Mouse (Mus musculus): ENCODE results near the gene Casc3. TPM values are rescaled to one million over a fixed set of nuclear protein-coding genes. Genes with fewer than 3 reads are reported as not detected.
"Not testable (repeated sequence)": the region's sequence is repeated elsewhere in the genome, so short reads cannot be mapped to it uniquely, and the experiment has no call there.

The Casc3 gene
- polyA plus RNA-seq, 1 experiment from 2014 or later, result 36.2 TPM

- H3K4me3 ChIP-seq (ENCODE audit: low read length); H3K27me3 ChIP-seq (ENCODE audit: insufficient read depth, low read length); H3K27ac ChIP-seq (ENCODE audit: low read length); H3K9me3 ChIP-seq (ENCODE audit: low read length); H3K9ac ChIP-seq (replicated peaks; ENCODE audit: low read length); H3K4me1 ChIP-seq (ENCODE audit: insufficient read depth, low read length); H3K4me2 ChIP-seq (replicated peaks; ENCODE audit: low read depth, low read length); ATAC-seq (ENCODE audit: low FRiP score, low TSS enrichment): not testable (repeated sequence)
- peaks cover 76% of the 10 kb centered on the region for H3K36me3 ChIP-seq (ENCODE audit: insufficient read depth, low read length)
- WGBS, result 100% methylated on average over 2 of the region's 2 CpGs
These were observed 21.4 kb downstream of the Casc3 start for GRCm38 (mm10) chr11:98826071-98826470.

- Histone ChIP-seq H3K27ac (ENCODE audit: low read length) (no peak overlapping the region), H3K4me3 (ENCODE audit: low read length) (no peak overlapping the region), H3K9me3 (ENCODE audit: low read length) (no peaks in the 10 kb centered on the region), H3K36me3 (ENCODE audit: insufficient read depth, low read length) (peaks cover 74% of the 10 kb centered on the region), H3K4me2 (replicated peaks; ENCODE audit: low read depth, low read length) (no peak overlapping the region), H3K4me1 (ENCODE audit: insufficient read depth, low read length) (0 out of 2 replicates have a peak, but pooled peaks cover 3% of the 10 kb centered on the region), H3K27me3 (ENCODE audit: insufficient read depth, low read length) (no peaks in the 10 kb centered on the region), H3K9ac (replicated peaks; ENCODE audit: low read length) (no peak overlapping the region)
- no peak for ATAC-seq (ENCODE audit: low FRiP score, low TSS enrichment)
- 91% methylated on average over 2 of the region's 2 CpGs for whole genome bisulfite sequencing
These were observed 23.2 kb downstream of the Casc3 start for GRCm38 (mm10) chr11:98827877-98828276.

GRCm38 (mm10) chr11:98829091-98829775, 24.5 kb downstream of the Casc3 start:
- Histone ChIP-seq H3K4me1 (ENCODE audit: insufficient read depth, low read length) (0 out of 2 replicates have a peak, but pooled peaks cover 3% of the 10 kb centered on the region), H3K4me3 (ENCODE audit: low read length) (no peak overlapping the region), H3K9me3 (ENCODE audit: low read length) (no peaks in the 10 kb centered on the region), H3K4me2 (replicated peaks; ENCODE audit: low read depth, low read length) (no peak overlapping the region), H3K9ac (replicated peaks; ENCODE audit: low read length) (no peak overlapping the region), H3K27ac (ENCODE audit: low read length) (no peak overlapping the region), H3K27me3 (ENCODE audit: insufficient read depth, low read length) (no peaks in the 10 kb centered on the region), H3K36me3 (ENCODE audit: insufficient read depth, low read length) (peaks cover 76% of the 10 kb centered on the region)
- WGBS, result 65% methylated on average over 12 of the region's 12 CpGs
- no peak for ATAC-seq (ENCODE audit: low FRiP score, low TSS enrichment)

GRCm38 (mm10) chr11:98829875-98830274, 25.2 kb downstream of the Casc3 start:
- no peak for ATAC-seq (ENCODE audit: low FRiP score, low TSS enrichment)
- Histone ChIP-seq H3K27ac (ENCODE audit: low read length) (no peak overlapping the region), H3K9me3 (ENCODE audit: low read length) (no peaks in the 10 kb centered on the region), H3K27me3 (ENCODE audit: insufficient read depth, low read length) (no peaks in the 10 kb centered on the region), H3K4me1 (ENCODE audit: insufficient read depth, low read length) (0 out of 2 replicates have a peak, but pooled peaks cover 3% of the 10 kb centered on the region), H3K9ac (replicated peaks; ENCODE audit: low read length) (no peak overlapping the region), H3K36me3 (ENCODE audit: insufficient read depth, low read length) (peaks cover 72% of the 10 kb centered on the region), H3K4me3 (ENCODE audit: low read length) (no peak overlapping the region), H3K4me2 (replicated peaks; ENCODE audit: low read depth, low read length) (no peak overlapping the region)
- WGBS, result 57% methylated on average over 4 of the region's 4 CpGs

GRCm38 (mm10) chr11:98835296-98835695, 30.6 kb downstream of the Casc3 start:
- H3K9me3 ChIP-seq (ENCODE audit: low read length), result no peaks in the 10 kb centered on the region
- no peak overlapping the region for H3K4me2 ChIP-seq (replicated peaks; ENCODE audit: low read depth, low read length)
- no peak overlapping the region for H3K27ac ChIP-seq (ENCODE audit: low read length)
- no peak overlapping the region for H3K9ac ChIP-seq (replicated peaks; ENCODE audit: low read length)
- H3K4me3 ChIP-seq (ENCODE audit: low read length), result no peak overlapping the region
- peaks cover 32% of the 10 kb centered on the region for H3K36me3 ChIP-seq (ENCODE audit: insufficient read depth, low read length)
- H3K4me1 ChIP-seq (ENCODE audit: insufficient read depth, low read length), result peaks cover 33% of the 10 kb centered on the region
- 0 out of 2 replicates have a peak, but pooled peaks cover 3% of the 10 kb centered on the region for H3K27me3 ChIP-seq (ENCODE audit: insufficient read depth, low read length)
- no peak for ATAC-seq (ENCODE audit: low FRiP score, low TSS enrichment)
- WGBS, result 59% methylated on average over 5 of the region's 5 CpGs

- 0 out of 2 replicates have a peak, but pooled peaks cover 3% of the 10 kb centered on the region for H3K27me3 ChIP-seq (ENCODE audit: insufficient read depth, low read length)
- ATAC-seq (ENCODE audit: low FRiP score, low TSS enrichment), result no peak
- H3K4me3 ChIP-seq (ENCODE audit: low read length), result no peak overlapping the region
- H3K9me3 ChIP-seq (ENCODE audit: low read length), result no peaks in the 10 kb centered on the region
- H3K27ac ChIP-seq (ENCODE audit: low read length), result no peak overlapping the region
- 53% methylated on average over 3 of the region's 3 CpGs for WGBS
- H3K4me1 ChIP-seq (ENCODE audit: insufficient read depth, low read length), result peaks cover 33% of the 10 kb centered on the region
- H3K36me3 ChIP-seq (ENCODE audit: insufficient read depth, low read length), result peaks cover 32% of the 10 kb centered on the region
- no peak overlapping the region for H3K4me2 ChIP-seq (replicated peaks; ENCODE audit: low read depth, low read length)
- H3K9ac ChIP-seq (replicated peaks; ENCODE audit: low read length), result no peak overlapping the region
These were observed 31.0 kb downstream of the Casc3 start for GRCm38 (mm10) chr11:98835725-98836124.

- Histone ChIP-seq H3K4me1 (ENCODE audit: insufficient read depth, low read length) (peaks cover 33% of the 10 kb centered on the region), H3K4me3 (ENCODE audit: low read length) (peak overlapping the region; percentile 68), H3K27me3 (ENCODE audit: insufficient read depth, low read length) (0 out of 2 replicates have a peak, but pooled peaks cover 3% of the 10 kb centered on the region), H3K9me3 (ENCODE audit: low read length) (no peaks in the 10 kb centered on the region), H3K4me2 (replicated peaks; ENCODE audit: low read depth, low read length) (peak overlapping the region; percentile 100), H3K36me3 (ENCODE audit: insufficient read depth, low read length) (peaks cover 30% of the 10 kb centered on the region), H3K9ac (replicated peaks; ENCODE audit: low read length) (no peak overlapping the region), H3K27ac (ENCODE audit: low read length) (no peak overlapping the region)
- WGBS, result 29% methylated on average over 7 of the region's 7 CpGs
- no peak for ATAC-seq (ENCODE audit: low FRiP score, low TSS enrichment)
These were observed 31.4 kb downstream of the Casc3 start for GRCm38 (mm10) chr11:98836128-98836527.

GRCm38 (mm10) chr11:98836651-98837141, 32.0 kb downstream of the Casc3 start, which contains the start of gene Rapgefl1:
Rapgefl1 (plus strand) TSS chr11:98836785.
- H3K4me3 ChIP-seq (ENCODE audit: low read length), result peak within 1 kb of the TSS; percentile 68
- under 1% methylated on average over 46 of the region's 48 CpGs for WGBS
- peaks cover 27% of the 10 kb centered on the region for H3K36me3 ChIP-seq (ENCODE audit: insufficient read depth, low read length)
- H3K9me3 ChIP-seq (ENCODE audit: low read length), result no peaks in the 10 kb centered on the region
- ATAC-seq (ENCODE audit: low FRiP score, low TSS enrichment), result peak; percentile 89
- 0 out of 2 replicates have a peak, but pooled peaks cover 3% of the 10 kb centered on the region for H3K27me3 ChIP-seq (ENCODE audit: insufficient read depth, low read length)
- peaks cover 33% of the 10 kb centered on the region for H3K4me1 ChIP-seq (ENCODE audit: insufficient read depth, low read length)
- H3K9ac ChIP-seq (replicated peaks; ENCODE audit: low read length), result peak within 1 kb of the TSS; percentile 79
- H3K4me2 ChIP-seq (replicated peaks; ENCODE audit: low read depth, low read length), result peak within 1 kb of the TSS; percentile 100
- H3K27ac ChIP-seq (ENCODE audit: low read length), result no peak within 1 kb of the TSS

- WGBS, result under 1% methylated on average over 29 of the region's 29 CpGs
- Histone ChIP-seq H3K27me3 (ENCODE audit: insufficient read depth, low read length) (0 out of 2 replicates have a peak, but pooled peaks cover 3% of the 10 kb centered on the region), H3K4me3 (ENCODE audit: low read length) (peak overlapping the region; percentile 68), H3K4me1 (ENCODE audit: insufficient read depth, low read length) (peaks cover 33% of the 10 kb centered on the region), H3K9ac (replicated peaks; ENCODE audit: low read length) (peak overlapping the region; percentile 79), H3K36me3 (ENCODE audit: insufficient read depth, low read length) (peaks cover 21% of the 10 kb centered on the region), H3K4me2 (replicated peaks; ENCODE audit: low read depth, low read length) (peak overlapping the region; percentile 100), H3K9me3 (ENCODE audit: low read length) (no peaks in the 10 kb centered on the region), H3K27ac (ENCODE audit: low read length) (no peak overlapping the region)
- ATAC-seq (ENCODE audit: low FRiP score, low TSS enrichment), result peak; percentile 47
These were observed 32.6 kb downstream of the Casc3 start for GRCm38 (mm10) chr11:98837231-98837704.

- peak overlapping the region; percentile 100 for H3K4me2 ChIP-seq (replicated peaks; ENCODE audit: low read depth, low read length)
- no peaks in the 10 kb centered on the region for H3K9me3 ChIP-seq (ENCODE audit: low read length)
- H3K9ac ChIP-seq (replicated peaks; ENCODE audit: low read length), result peak overlapping the region; percentile 79; the same call in 1 of the 2 replicates
- peak overlapping the region; percentile 68 for H3K4me3 ChIP-seq (ENCODE audit: low read length)
- peaks cover 33% of the 10 kb centered on the region for H3K4me1 ChIP-seq (ENCODE audit: insufficient read depth, low read length)
- peaks cover 14% of the 10 kb centered on the region for H3K36me3 ChIP-seq (ENCODE audit: insufficient read depth, low read length)
- no peak for ATAC-seq (ENCODE audit: low FRiP score, low TSS enrichment)
- H3K27ac ChIP-seq (ENCODE audit: low read length), result no peak overlapping the region
- 34% methylated on average over 11 of the region's 11 CpGs for WGBS
- H3K27me3 ChIP-seq (ENCODE audit: insufficient read depth, low read length), result 0 out of 2 replicates have a peak, but pooled peaks cover 3% of the 10 kb centered on the region
These were observed 33.2 kb downstream of the Casc3 start for GRCm38 (mm10) chr11:98837917-98838316.
